Mouse (Mus musculus) stomach, embryonic 16.5 days (tissue): ENCODE data around the gene Smarcb1. TPM values are rescaled to one million over a fixed set of nuclear protein-coding genes. Genes with fewer than 3 reads are reported as not detected.

Source experiments
- polyA plus RNA-seq: library from polyadenylated mRNA; unstranded; fragments of >200 nt; fragmentation: Nextera tagmentation; extraction: Ambion mirVana; gene quantifications from 2 replicates; pipeline ENCODE4 v1.2.1, GENCODE M21; 2015

Gene Smarcb1
- polyA plus RNA-seq, 1 experiment from 2014 or later: 159 TPM

Other genes starting within 250 kb of the Smarcb1 start
- gene Cabin1, start 157.3 kb downstream of the Smarcb1 start, polyA plus RNA-seq: 29.3 and 34.0 TPM in 2 replicates
- gene Ddt, start 148.2 kb downstream of the Smarcb1 start, polyA plus RNA-seq: 57.1 and 72.9 TPM in 2 replicates
- gene Gm20441, start 140.7 kb downstream of the Smarcb1 start, polyA plus RNA-seq: not detected in 2 replicates
- 50.2 and 55.5 TPM in 2 replicates for gene Gstt3, start 140.2 kb downstream of the Smarcb1 start, polyA plus RNA-seq
- 20.6 and 20.8 TPM in 2 replicates for gene Gstt1, start 123.0 kb downstream of the Smarcb1 start, polyA plus RNA-seq
- not detected in 2 replicates for gene Gstt4, start 99.1 kb downstream of the Smarcb1 start, polyA plus RNA-seq
- gene Gstt2, start 84.2 kb downstream of the Smarcb1 start, polyA plus RNA-seq: 64.8 and 76.9 TPM in 2 replicates
- gene Mif, start 61.4 kb downstream of the Smarcb1 start, polyA plus RNA-seq: 1,459 and 1,538 TPM in 2 replicates
- gene Derl3, start 28.2 kb downstream of the Smarcb1 start, polyA plus RNA-seq: 9.6 and 11.9 TPM in 2 replicates
- gene Chchd10, start 11.5 kb upstream of the Smarcb1 start, polyA plus RNA-seq: 83.6 and 97.1 TPM in 2 replicates
- gene Mmp11, start 14.9 kb upstream of the Smarcb1 start, polyA plus RNA-seq: 33.8 and 39.1 TPM in 2 replicates
- 0.75 and 1.0 TPM in 2 replicates for gene Gm867, start 19.1 kb upstream of the Smarcb1 start, polyA plus RNA-seq
- 1.9 and 2.1 TPM in 2 replicates for gene Vpreb3, start 21.4 kb upstream of the Smarcb1 start, polyA plus RNA-seq
- not detected in 2 replicates for gene Gm5134, start 32.9 kb upstream of the Smarcb1 start, polyA plus RNA-seq
- gene Zfp280b, start 111.0 kb upstream of the Smarcb1 start, polyA plus RNA-seq: 15.7 and 15.9 TPM in 2 replicates
- gene Slc5a4b, start 189.3 kb upstream of the Smarcb1 start, polyA plus RNA-seq: 0.15 TPM in 1 of 2 replicates, not detected in the other
- gene Slc5a4a, start 225.8 kb upstream of the Smarcb1 start, polyA plus RNA-seq: not detected in 2 replicates